Mouse (Mus musculus): ENCODE results near the gene Rapsn. TPM values are rescaled to one million over a fixed set of nuclear protein-coding genes. Genes with fewer than 3 reads are reported as not detected.
"Not testable (repeated sequence)": the region's sequence is repeated elsewhere in the genome, so short reads cannot be mapped to it uniquely, and the experiment has no call there.

The Rapsn gene
- polyA plus RNA-seq, 1 experiment from 2014 or later: 0.94 TPM

DNA sequence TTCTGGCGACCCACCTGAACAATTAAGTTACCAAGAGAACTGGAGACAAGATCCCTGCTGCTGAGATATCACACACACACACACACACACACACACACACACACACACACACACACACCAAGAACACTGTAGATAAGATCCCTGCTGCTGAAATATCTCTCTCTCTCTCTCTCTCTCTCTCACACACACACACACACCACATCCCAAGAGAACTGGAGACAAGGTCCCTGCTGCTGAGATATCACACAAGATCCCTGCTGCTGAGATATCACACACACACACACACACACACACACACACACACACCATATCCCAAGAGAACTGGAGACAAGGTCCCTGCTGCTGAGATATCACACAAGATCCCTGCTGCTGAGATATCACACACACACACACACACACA lies 10.4 kb downstream of the Rapsn start:
- H3K4me3 ChIP-seq (ENCODE audit: low read length); ATAC-seq; H3K9me3 ChIP-seq (ENCODE audit: control insufficient read depth, low read length); H3K36me3 ChIP-seq (ENCODE audit: control insufficient read depth, insufficient read depth, low read length); H3K9ac ChIP-seq (ENCODE audit: low read depth, low read length); H3K4me1 ChIP-seq (ENCODE audit: control insufficient read depth, insufficient read depth, low read length); H3K4me2 ChIP-seq (ENCODE audit: low read depth, low read length); H3K27me3 ChIP-seq (replicated peaks; ENCODE audit: control insufficient read depth, insufficient read depth, low read length); H3K27ac ChIP-seq (ENCODE audit: low read length): not testable (repeated sequence)
- WGBS: 68% methylated on average over 1 of the region's 1 CpGs

DNA sequence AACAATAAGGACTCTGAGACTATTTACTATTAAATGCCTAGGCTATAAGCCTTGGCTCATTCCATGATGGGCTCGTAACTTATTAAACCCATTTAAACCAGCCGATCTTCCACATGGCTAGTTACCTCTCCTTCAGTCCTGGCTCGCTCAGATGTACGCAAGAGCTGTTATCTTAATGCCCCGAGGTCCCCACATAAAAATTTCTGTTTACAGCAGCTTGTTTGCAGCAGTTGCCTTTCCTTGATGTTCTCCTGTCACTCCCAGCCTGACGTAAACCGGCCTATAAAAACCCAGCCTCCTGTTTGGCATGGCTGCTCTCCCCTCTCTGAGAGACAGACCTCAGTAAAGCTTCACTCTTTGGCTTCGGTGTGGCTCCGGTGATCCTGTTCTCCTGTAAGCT lies 11.9 kb downstream of the Rapsn start:
- 63% methylated on average over 9 of the region's 9 CpGs for WGBS
- Histone ChIP-seq H3K36me3 (ENCODE audit: control insufficient read depth, insufficient read depth, low read length) (no peaks in the 10 kb centered on the region), H3K9ac (ENCODE audit: low read depth, low read length) (no peak overlapping the region), H3K4me1 (ENCODE audit: control insufficient read depth, insufficient read depth, low read length) (no peaks in the 10 kb centered on the region), H3K4me3 (ENCODE audit: low read length) (no peak overlapping the region), H3K9me3 (ENCODE audit: control insufficient read depth, low read length) (no peaks in the 10 kb centered on the region), H3K27me3 (replicated peaks; ENCODE audit: control insufficient read depth, insufficient read depth, low read length) (no peaks in the 10 kb centered on the region), H3K27ac (ENCODE audit: low read length) (no peak overlapping the region), H3K4me2 (ENCODE audit: low read depth, low read length) (no peak overlapping the region)
- no peak for ATAC-seq

DNA sequence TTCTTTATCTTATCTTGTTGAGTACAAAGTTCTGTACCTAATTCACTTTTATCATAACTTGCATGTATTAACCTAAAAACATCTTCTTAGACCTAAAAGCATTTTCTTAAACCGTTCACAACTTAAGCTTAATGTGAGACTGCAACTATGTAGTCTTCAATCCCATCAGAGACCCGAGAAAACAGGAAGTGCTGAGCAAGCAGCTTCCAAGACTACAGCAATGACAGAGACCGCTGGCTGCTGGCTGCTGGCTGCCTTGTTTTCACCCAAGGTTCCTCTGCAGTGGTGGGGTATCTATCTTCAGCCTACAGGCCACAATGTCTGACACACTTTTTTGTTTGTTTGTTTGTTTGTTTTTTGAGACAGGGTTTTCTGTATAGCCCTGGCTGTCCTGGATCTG lies 16.5 kb downstream of the Rapsn start:
- WGBS: 70% methylated on average over 3 of the region's 3 CpGs
- Histone ChIP-seq H3K4me3 (ENCODE audit: low read length) (no peak overlapping the region), H3K27me3 (replicated peaks; ENCODE audit: control insufficient read depth, insufficient read depth, low read length) (no peaks in the 10 kb centered on the region), H3K4me1 (ENCODE audit: control insufficient read depth, insufficient read depth, low read length) (peaks cover 11% of the 10 kb centered on the region), H3K9me3 (ENCODE audit: control insufficient read depth, low read length) (no peaks in the 10 kb centered on the region), H3K27ac (ENCODE audit: low read length) (no peak overlapping the region), H3K36me3 (ENCODE audit: control insufficient read depth, insufficient read depth, low read length) (peaks cover 16% of the 10 kb centered on the region), H3K4me2 (ENCODE audit: low read depth, low read length) (no peak overlapping the region), H3K9ac (ENCODE audit: low read depth, low read length) (no peak overlapping the region)
- no peak for ATAC-seq

DNA sequence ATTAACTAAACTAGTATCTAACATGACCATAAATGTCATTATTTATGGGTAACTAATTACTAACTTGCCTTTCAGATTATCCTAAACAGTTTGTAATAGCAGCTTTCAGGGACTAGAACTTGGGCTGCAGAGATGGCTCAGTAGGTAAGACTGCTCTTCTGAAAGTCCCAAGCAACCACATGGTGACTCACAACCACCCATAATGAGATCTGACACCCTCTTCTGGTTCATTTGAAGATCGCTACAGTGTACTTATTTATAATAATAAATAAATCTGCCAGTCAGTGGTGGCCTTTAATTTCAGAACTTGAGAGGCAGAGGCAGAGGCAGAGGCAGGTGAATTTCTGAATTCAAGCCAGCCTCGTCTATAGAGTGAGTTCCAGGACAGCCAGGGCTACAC lies 17.3 kb downstream of the Rapsn start:
- Histone ChIP-seq H3K9me3 (ENCODE audit: control insufficient read depth, low read length) (no peaks in the 10 kb centered on the region), H3K27ac (ENCODE audit: low read length) (no peak overlapping the region), H3K4me1 (ENCODE audit: control insufficient read depth, insufficient read depth, low read length) (peaks cover 11% of the 10 kb centered on the region), H3K9ac (ENCODE audit: low read depth, low read length) (no peak overlapping the region), H3K4me2 (ENCODE audit: low read depth, low read length) (no peak overlapping the region), H3K27me3 (replicated peaks; ENCODE audit: control insufficient read depth, insufficient read depth, low read length) (no peaks in the 10 kb centered on the region), H3K36me3 (ENCODE audit: control insufficient read depth, insufficient read depth, low read length) (peaks cover 24% of the 10 kb centered on the region), H3K4me3 (ENCODE audit: low read length) (no peak overlapping the region)
- 52% methylated on average over 2 of the region's 2 CpGs for WGBS
- ATAC-seq: no peak

DNA sequence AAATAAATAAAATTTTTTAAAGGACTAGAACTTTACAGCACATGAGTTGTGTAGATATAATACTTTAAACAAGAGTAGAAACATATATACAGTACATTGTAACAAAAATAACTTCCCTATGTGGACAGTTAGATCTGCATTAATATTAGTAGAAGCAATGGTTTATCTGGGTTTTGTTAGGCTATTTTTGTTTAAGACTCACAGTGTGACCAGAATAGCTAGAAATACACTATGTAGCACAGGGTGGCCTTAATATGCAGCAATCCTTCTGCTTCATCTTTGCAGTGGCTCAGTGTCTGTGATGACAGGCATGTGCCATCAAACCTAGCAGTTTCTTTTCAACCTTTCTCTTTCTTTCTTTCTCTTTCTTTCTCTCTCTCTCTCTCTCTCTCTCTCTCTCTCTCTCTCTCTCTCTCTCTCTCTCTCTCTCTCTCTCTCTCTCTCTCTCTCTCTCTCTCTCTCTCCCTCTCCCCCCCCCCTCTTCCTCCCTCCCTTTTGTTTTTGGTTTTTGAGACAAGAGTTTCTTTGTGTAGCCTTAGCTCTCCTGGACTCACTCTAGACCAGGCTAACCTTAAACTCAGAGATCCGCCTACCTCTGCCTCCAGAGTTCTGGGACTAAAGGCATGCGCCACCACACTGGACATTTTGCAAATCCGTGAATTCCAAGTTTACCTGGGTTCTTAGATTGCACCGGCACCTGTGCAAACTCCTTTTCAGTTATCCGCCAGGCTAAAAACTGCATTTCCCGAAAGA lies 17.9 kb downstream of the Rapsn start:
- H3K27me3 ChIP-seq (replicated peaks; ENCODE audit: control insufficient read depth, insufficient read depth, low read length): no peaks in the 10 kb centered on the region

DNA sequence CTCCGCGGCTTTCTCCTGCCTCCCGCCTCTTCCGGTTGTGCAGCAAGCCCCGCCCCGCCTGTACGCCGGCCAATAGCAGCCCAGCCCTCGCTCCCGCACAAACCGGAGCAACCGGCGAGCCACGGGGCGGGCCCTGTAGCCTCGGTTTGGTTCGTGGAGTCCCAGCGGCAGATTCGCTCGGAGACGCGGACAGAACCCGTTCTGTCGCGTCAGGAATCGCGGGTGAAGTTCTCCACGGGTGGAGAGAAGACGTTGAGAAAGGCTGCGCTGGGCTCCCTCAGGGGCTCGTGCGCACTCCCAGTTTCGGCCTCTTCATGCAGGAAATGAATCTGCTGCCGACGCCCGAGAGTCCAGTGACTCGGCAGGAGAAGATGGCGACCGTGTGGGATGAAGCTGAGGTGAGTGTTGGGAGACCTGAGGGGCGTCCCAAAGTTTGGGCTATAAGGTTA lies 18.5 kb downstream of the Rapsn start, which contains the start of gene Psmc3:
Gene Psmc3 (plus strand): TSS at position 76 of the 449 bp plus-strand sequence.
- Histone ChIP-seq H3K9ac (ENCODE audit: low read depth, low read length) (peak within 1 kb of the TSS; percentile 90), H3K27me3 (replicated peaks; ENCODE audit: control insufficient read depth, insufficient read depth, low read length) (no peaks in the 10 kb centered on the region), H3K9me3 (ENCODE audit: control insufficient read depth, low read length) (no peaks in the 10 kb centered on the region), H3K4me1 (ENCODE audit: control insufficient read depth, insufficient read depth, low read length) (peaks cover 11% of the 10 kb centered on the region), H3K36me3 (ENCODE audit: control insufficient read depth, insufficient read depth, low read length) (peaks cover 32% of the 10 kb centered on the region), H3K27ac (ENCODE audit: low read length) (peak within 1 kb of the TSS; percentile 60), H3K4me2 (ENCODE audit: low read depth, low read length) (peak within 1 kb of the TSS; percentile 88), H3K4me3 (ENCODE audit: low read length) (peak within 1 kb of the TSS; percentile 92)
- peak; percentile 100 for ATAC-seq
- 0% methylated on average over 40 of the region's 40 CpGs for WGBS

More for the DNA sequence above, 17.9 kb downstream of the Rapsn start:
- Histone ChIP-seq H3K4me2 (ENCODE audit: low read depth, low read length) (peak overlapping the region; percentile 58), H3K4me1 (ENCODE audit: control insufficient read depth, insufficient read depth, low read length) (peaks cover 11% of the 10 kb centered on the region), H3K36me3 (ENCODE audit: control insufficient read depth, insufficient read depth, low read length) (peaks cover 27% of the 10 kb centered on the region), H3K9me3 (ENCODE audit: control insufficient read depth, low read length) (no peaks in the 10 kb centered on the region), H3K9ac (ENCODE audit: low read depth, low read length) (peak overlapping the region; percentile 90), H3K4me3 (ENCODE audit: low read length) (peak overlapping the region; percentile 92), H3K27ac (ENCODE audit: low read length) (no peak overlapping the region)
- no peak; the same call in 1 of the 2 replicates for ATAC-seq
- under 1% methylated on average over 6 of the region's 6 CpGs for WGBS

DNA sequence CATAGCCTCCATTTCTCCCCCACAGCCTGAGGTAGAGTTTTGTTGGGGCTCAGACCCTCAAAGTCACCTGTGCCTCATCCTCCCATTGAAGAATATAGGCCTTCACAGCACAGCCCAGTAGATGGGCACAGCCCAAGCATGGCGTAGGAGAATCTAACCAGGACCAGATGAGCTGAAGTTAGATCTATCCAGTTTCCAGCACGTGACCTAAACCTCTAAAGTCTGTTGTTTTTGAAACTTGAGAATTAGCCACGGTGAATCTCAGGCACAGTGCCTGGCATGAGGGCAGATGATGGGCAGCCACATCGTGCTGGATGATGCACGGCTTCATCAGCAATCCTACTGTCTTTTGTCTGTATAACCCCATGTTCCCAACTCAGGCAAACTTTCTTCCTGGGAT lies 23.0 kb downstream of the Rapsn start:
- no peak for ATAC-seq
- 92% methylated on average over 5 of the region's 5 CpGs for WGBS

DNA sequence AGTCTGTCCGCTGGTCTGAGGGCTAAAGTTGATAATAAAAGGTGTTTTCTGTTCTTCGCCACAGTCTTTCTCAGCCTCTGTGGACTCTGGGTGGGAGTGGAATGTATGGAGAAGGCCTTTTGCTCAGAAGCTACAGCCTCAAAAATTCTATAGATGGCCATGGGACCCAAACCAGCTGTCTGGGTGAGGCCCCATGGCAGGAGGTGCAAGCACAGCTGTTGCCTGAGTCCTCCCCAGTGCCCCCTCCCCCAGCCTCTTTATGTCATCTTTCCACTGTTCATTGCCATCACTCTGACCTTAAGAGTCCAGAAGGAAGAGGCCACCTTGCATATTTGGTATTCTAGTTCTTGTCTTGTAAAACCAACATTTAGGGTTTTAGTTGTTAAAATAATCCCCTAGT lies 24.0 kb downstream of the Rapsn start:
- H3K9me3 ChIP-seq (ENCODE audit: control insufficient read depth, low read length): no peaks in the 10 kb centered on the region
- no peak overlapping the region for H3K4me3 ChIP-seq (ENCODE audit: low read length)
- H3K4me2 ChIP-seq (ENCODE audit: low read depth, low read length): no peak overlapping the region
- no peak overlapping the region for H3K27ac ChIP-seq (ENCODE audit: low read length)
- no peaks in the 10 kb centered on the region for H3K27me3 ChIP-seq (replicated peaks; ENCODE audit: control insufficient read depth, insufficient read depth, low read length)
- peaks cover 16% of the 10 kb centered on the region for H3K4me1 ChIP-seq (ENCODE audit: control insufficient read depth, insufficient read depth, low read length)
- H3K9ac ChIP-seq (ENCODE audit: low read depth, low read length): no peak overlapping the region
- H3K36me3 ChIP-seq (ENCODE audit: control insufficient read depth, insufficient read depth, low read length): peaks cover 45% of the 10 kb centered on the region
- WGBS: 89% methylated on average over 2 of the region's 2 CpGs
- ATAC-seq: no peak

More for the DNA sequence above, 23.0 kb downstream of the Rapsn start:
- Histone ChIP-seq H3K27ac (ENCODE audit: low read length) (no peak overlapping the region), H3K4me2 (ENCODE audit: low read depth, low read length) (no peak overlapping the region), H3K36me3 (ENCODE audit: control insufficient read depth, insufficient read depth, low read length) (peaks cover 45% of the 10 kb centered on the region), H3K9ac (ENCODE audit: low read depth, low read length) (no peak overlapping the region), H3K4me1 (ENCODE audit: control insufficient read depth, insufficient read depth, low read length) (peaks cover 16% of the 10 kb centered on the region), H3K9me3 (ENCODE audit: control insufficient read depth, low read length) (no peaks in the 10 kb centered on the region), H3K4me3 (ENCODE audit: low read length) (no peak overlapping the region), H3K27me3 (replicated peaks; ENCODE audit: control insufficient read depth, insufficient read depth, low read length) (no peaks in the 10 kb centered on the region)

DNA sequence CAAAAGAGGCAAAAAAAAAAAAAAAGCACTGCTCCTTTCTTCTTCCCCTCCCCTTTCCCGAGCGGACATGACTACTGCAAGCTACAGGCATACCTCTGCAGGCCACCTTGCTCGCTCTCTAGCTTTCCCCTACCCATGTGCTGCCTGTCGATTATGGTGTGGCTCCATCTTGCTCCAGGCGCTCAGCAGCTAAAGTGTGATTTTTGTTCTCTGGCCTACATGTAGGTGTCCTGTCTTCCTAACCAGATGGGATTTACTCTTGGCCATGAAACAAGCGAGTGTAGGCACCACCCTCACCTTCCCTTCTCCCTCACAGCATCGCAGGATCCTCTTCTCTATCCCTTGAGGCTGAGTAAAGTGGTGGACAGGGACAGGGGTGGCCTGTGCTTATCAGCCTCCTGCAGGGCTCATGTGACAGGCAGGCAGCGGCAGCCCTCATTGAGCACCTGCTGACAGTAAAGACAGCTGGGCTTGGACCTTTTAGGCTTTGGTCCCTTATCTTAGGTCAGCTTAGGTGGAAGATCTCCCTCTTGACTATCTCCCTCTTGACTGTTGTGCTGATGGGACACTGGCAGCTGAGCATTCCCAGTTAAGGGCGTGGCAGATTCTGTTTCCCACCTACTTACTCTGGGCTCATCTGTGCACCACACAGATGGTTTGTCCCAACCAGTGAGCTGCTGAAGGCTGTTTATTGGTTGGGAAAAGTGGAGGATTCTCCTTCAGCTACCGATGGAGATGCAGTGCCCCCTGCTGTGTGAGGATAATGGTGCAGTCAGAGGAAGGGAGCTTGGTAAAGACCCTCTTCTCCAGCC lies 25.3 kb downstream of the Rapsn start:
- peaks cover 5% of the 10 kb centered on the region; the same call in 1 of the 2 replicates for H3K4me1 ChIP-seq (ENCODE audit: control insufficient read depth, insufficient read depth, low read length)
- no peaks in the 10 kb centered on the region for H3K9me3 ChIP-seq (ENCODE audit: control insufficient read depth, low read length)
- peaks cover 39% of the 10 kb centered on the region for H3K36me3 ChIP-seq (ENCODE audit: control insufficient read depth, insufficient read depth, low read length)
- 77% methylated on average over 10 of the region's 10 CpGs for WGBS
- H3K27ac ChIP-seq (ENCODE audit: low read length): no peak overlapping the region
- no peak overlapping the region for H3K4me2 ChIP-seq (ENCODE audit: low read depth, low read length)
- no peaks in the 10 kb centered on the region for H3K27me3 ChIP-seq (replicated peaks; ENCODE audit: control insufficient read depth, insufficient read depth, low read length)
- H3K4me3 ChIP-seq (ENCODE audit: low read length): no peak overlapping the region
- peak; percentile 43 for ATAC-seq
- H3K9ac ChIP-seq (ENCODE audit: low read depth, low read length): no peak overlapping the region

Measured in intestine, embryonic 16.5 days (tissue).